Mouse (Mus musculus) CH12.LX (cell line): ENCODE results near the gene Cmss1. TPM values are rescaled to one million over a fixed set of nuclear protein-coding genes. Genes with fewer than 3 reads are reported as not detected.

ENCODE experiments used
- DNase-seq: peaks from one replicate; pipeline ENCODE4 v3.0.0-alpha.2; 2013; ENCODE audit errors: extremely low read depth
- H3K27ac ChIP-seq: 2 replicates; pipeline ENCODE4 v1.5.1; 2012; ENCODE audit warnings: low read depth, mild to moderate bottlenecking, control low read depth, moderate library complexity; ENCODE audit not compliant: insufficient read depth
- H3K27me3 ChIP-seq: replicated peaks from 2 replicates; pipeline ENCODE3; 2012; ENCODE audit warnings: inconsistent platforms
- H3K36me3 ChIP-seq, 2 experiments: replicated peaks in 1 of 2; 2 replicates each; pipeline versions ENCODE3 to v1.6.1; 2012; ENCODE audit warnings: inconsistent platforms in 1 of 2, low read length in 1 of 2, mild to moderate bottlenecking in 1 of 2, mixed read lengths in 1 of 2, moderate library complexity in 1 of 2; ENCODE audit not compliant: control insufficient read depth in 1 of 2, insufficient read depth in 1 of 2
- H3K4me1 ChIP-seq, 2 experiments: 2 replicates each; pipeline ENCODE4 v1.6.1; 2012; ENCODE audit warnings: inconsistent platforms in 1 of 2, moderate library complexity in 1 of 2; ENCODE audit not compliant: insufficient read depth in 2 of 2, control insufficient read depth in 1 of 2
- H3K4me2 ChIP-seq: 2 replicates; pipeline ENCODE4 v1.6.1; 2012; ENCODE audit warnings: low read depth, mild to moderate bottlenecking, control low read depth; ENCODE audit not compliant: poor library complexity, insufficient read depth, severe bottlenecking
- H3K4me3 ChIP-seq, 3 experiments: fragments of 150-350 bp in 1 of 3; sonication (generic) in 1 of 3; replicated peaks in 1 of 3; 2 replicates each; pipeline versions ENCODE3 to v1.5.1; 2011 to 2012; ENCODE audit warnings: low read depth in 2 of 3, low read length in 2 of 3, mild to moderate bottlenecking in 2 of 3, moderate library complexity in 2 of 3, control low read depth in 1 of 3, improper control_type of control experiment in 1 of 3, inconsistent platforms in 1 of 3, mixed read lengths in 1 of 3; ENCODE audit not compliant: poor library complexity in 1 of 3
- H3K79me2 ChIP-seq: replicated peaks from 2 replicates; pipeline ENCODE4 v1.6.1; 2012; ENCODE audit warnings: mild to moderate bottlenecking, moderate library complexity; ENCODE audit not compliant: control insufficient read depth, poor library complexity, insufficient read depth, severe bottlenecking; ENCODE audit errors: extremely low read depth
- H3K9ac ChIP-seq: 2 replicates; pipeline ENCODE4 v1.6.1; 2012; ENCODE audit warnings: low read depth, mild to moderate bottlenecking, control low read depth, moderate library complexity; ENCODE audit not compliant: insufficient read depth
- H3K9me3 ChIP-seq: replicated peaks from 2 replicates; pipeline ENCODE3; 2012; ENCODE audit warnings: low read length, inconsistent platforms, mixed read lengths
- BHLHE40 ChIP-seq: IDR thresholded peaks from 2 replicates; pipeline ENCODE4 v1.6.1; 2011; ENCODE audit warnings: mild to moderate bottlenecking, low read depth, low read length, improper control_type of control experiment
- CHD2 ChIP-seq: IDR thresholded peaks from 2 replicates; pipeline ENCODE4 v1.6.1; 2011; ENCODE audit warnings: low read length, improper control_type of control experiment
- ELF1 ChIP-seq: IDR thresholded peaks from 2 replicates; pipeline ENCODE4 v1.6.1; 2014; ENCODE audit warnings: low read depth, mild to moderate bottlenecking, inconsistent platforms, low read length, improper control_type of control experiment
- ETS1 ChIP-seq: conservative IDR thresholded peaks from 2 replicates; pipeline ENCODE4 v1.6.1; 2012; ENCODE audit warnings: low read depth, mild to moderate bottlenecking, inconsistent platforms, low read length, improper control_type of control experiment, moderate library complexity
- HCFC1 ChIP-seq: IDR thresholded peaks from 2 replicates; pipeline ENCODE4 v1.6.1; 2012; ENCODE audit warnings: low read depth, mild to moderate bottlenecking, inconsistent platforms, low read length, improper control_type of control experiment
- MXI1 ChIP-seq: IDR thresholded peaks from 2 replicates; pipeline ENCODE4 v1.6.1; 2011; ENCODE audit warnings: mild to moderate bottlenecking, low read depth, low read length, improper control_type of control experiment
- MYC ChIP-seq: IDR thresholded peaks from 2 replicates; pipeline ENCODE4 v1.6.1; 2011; ENCODE audit warnings: low read depth, mild to moderate bottlenecking, improper control_type of control experiment, low read length
- NELFE ChIP-seq: IDR thresholded peaks from 2 replicates; pipeline ENCODE4 v1.6.1; 2011; ENCODE audit warnings: low read depth, low read length, improper control_type of control experiment
- PAX5 ChIP-seq: IDR thresholded peaks from 2 replicates; pipeline ENCODE4 v1.6.1; 2012; ENCODE audit warnings: low read length, inconsistent platforms, mixed read lengths
- POLR2AphosphoS2 ChIP-seq: IDR thresholded peaks from 2 replicates; pipeline ENCODE4 v1.6.1; 2011; ENCODE audit warnings: low read depth, low read length, improper control_type of control experiment
- RAD21 ChIP-seq: IDR thresholded peaks from 2 replicates; pipeline ENCODE4 v1.6.1; 2011; ENCODE audit warnings: low read depth, mild to moderate bottlenecking, low read length, improper control_type of control experiment, moderate library complexity
- SIN3A ChIP-seq: IDR thresholded peaks from 2 replicates; pipeline ENCODE4 v1.6.1; 2012; ENCODE audit warnings: low read length, improper control_type of control experiment, inconsistent platforms
- SMC3 ChIP-seq: IDR thresholded peaks from 2 replicates; pipeline ENCODE4 v1.6.1; 2011; ENCODE audit warnings: low read depth, low read length, improper control_type of control experiment
- TBP ChIP-seq: conservative IDR thresholded peaks from 2 replicates; pipeline ENCODE4 v1.6.1; 2011; ENCODE audit warnings: low read depth, low read length, improper control_type of control experiment
- USF1 ChIP-seq: IDR thresholded peaks from 2 replicates; pipeline ENCODE4 v1.6.1; 2014; ENCODE audit warnings: low read depth, mild to moderate bottlenecking, inconsistent platforms, low read length, improper control_type of control experiment
- ZC3H11A ChIP-seq: IDR thresholded peaks from 2 replicates; pipeline ENCODE4 v1.6.1; 2012; ENCODE audit warnings: low read depth, mild to moderate bottlenecking, inconsistent platforms, low read length, improper control_type of control experiment
- ZKSCAN1 ChIP-seq: IDR thresholded peaks from 2 replicates; pipeline ENCODE4 v1.6.1; 2012; ENCODE audit warnings: low read depth, inconsistent platforms, low read length, improper control_type of control experiment, borderline replicate concordance
- ZNF384 ChIP-seq: IDR thresholded peaks from 2 replicates; pipeline ENCODE4 v1.6.1; 2012; ENCODE audit warnings: low read depth, low read length, improper control_type of control experiment, inconsistent platforms
- dilution Hi-C: fragments of 300-500 bp; cut with MboI; formaldehyde crosslinking; loops from 2 replicates; pipeline ENCODE4 v1.14.3; 2020; ENCODE audit warnings: low sequenced_read_pairs; ENCODE audit not compliant: extremely low pct_unique_long_range_greater_than_20kb, extremely low pct_ligation_motif_present
- in situ Hi-C: fragments of 300-500 bp; cut with MboI; formaldehyde crosslinking; loops from 3 replicates; pipeline ENCODE4 v1.14.3; 2019; ENCODE audit warnings: low sequenced_read_pairs, low pct_ligation_motif_present, low pct_unique_long_range_greater_than_20kb, mixed read lengths
- polyA plus RNA-seq: library from polyadenylated mRNA; unstranded; fragments of >175 nt; gene quantifications from 2 replicates; pipeline ENCODE4 v1.2.1, GENCODE M21; 2012; ENCODE audit warnings: low read depth; ENCODE audit not compliant: insufficient read length
- total RNA-seq, 2 experiments: library from RNA; depleted of rRNA; stranded (reverse); fragments of 300-350 nt in 1 of 2; fragments of >200 nt in 1 of 2; gene quantifications; 2 replicates each; pipeline ENCODE4 v1.2.3; 2012 to 2014

Cmss1 gene
- total and polyA plus RNA-seq, 3 experiments: 94.7 to 107 (median 103) TPM

- H3K36me3 ChIP-seq: peaks cover 0 to 2% of the 10 kb centered on the region in 2 experiments
- dilution Hi-C loops: no loop called here
- TF ChIP-seq MYC (no peak), SIN3A (no peak), CHD2 (no peak), ZC3H11A (no peak), SMC3 (no peak), MXI1 (no peak), ZKSCAN1 (no peak), ETS1 (no peak), RAD21 (no peak), ELF1 (no peak), PAX5 (no peak), NELFE (no peak)
These were observed 274.4 kb downstream of the Cmss1 start for GRCm38 (mm10) chr16:57332301-57332700.

GRCm38 (mm10) chr16:57330111-57330510 is 276.6 kb downstream of the Cmss1 start:
- in situ Hi-C loops (no loop called here), dilution Hi-C loops (no loop called here)
- Histone ChIP-seq H3K27ac (no peak overlapping the region), H3K27me3 (no peaks in the 10 kb centered on the region), H3K79me2 (no peaks in the 10 kb centered on the region), H3K36me3 (peaks cover 0 to 2% of the 10 kb centered on the region in 2 experiments), H3K4me2 (no peak overlapping the region), H3K9ac (no peak overlapping the region), H3K4me3 (no peak overlapping the region), H3K4me1 (no peaks in the 10 kb centered on the region), H3K9me3 (no peaks in the 10 kb centered on the region)
- TF ChIP-seq ETS1 (no peak), BHLHE40 (no peak), MYC (no peak), HCFC1 (no peak), USF1 (no peak), POLR2AphosphoS2 (no peak), TBP (no peak), ZNF384 (no peak)
- no peak for DNase-seq

More at GRCm38 (mm10) chr16:57332301-57332700, 274.4 kb downstream of the Cmss1 start:
- Histone ChIP-seq H3K9me3 (no peaks in the 10 kb centered on the region), H3K4me2 (no peak overlapping the region), H3K27me3 (no peaks in the 10 kb centered on the region), H3K4me1 (peaks cover 4 to 20% of the 10 kb centered on the region in 2 experiments), H3K27ac (no peak overlapping the region), H3K4me3 (no peak overlapping the region), H3K9ac (no peak overlapping the region), H3K79me2 (no peaks in the 10 kb centered on the region)
- in situ Hi-C loops: no loop called here
- no peak for DNase-seq
